Comparison of ENCODE assay signal across 16 mouse cellular contexts in genomic region chr10:17130661-17131060, GRCm38 (mm10).
"Had no signal": no experiment of that assay in that cellular context is flagged by ENCODE, and none has a peak within 500 bp of the region (broad histone marks: within the 10 kb centered on the region; RNA-seq: fewer than 3 reads in every experiment).

No protein-coding gene starts in this region.

- DNase-seq: heart, postnatal 10 days; heart, postnatal 14 days; heart, postnatal 36 days; heart, postnatal 4 days; kidney, adult 11 months; kidney, adult 18-20 months; kidney, adult 2 months; kidney, adult 8-10 months; kidney, adult 9 months; kidney, postnatal 10 days; kidney, postnatal 14 days; kidney, postnatal 25 days; kidney, postnatal 36 days; kidney, postnatal 4 days; layer of hippocampus, adult 9-11 months; layer of hippocampus, postnatal 36 days had no signal
